Mouse (Mus musculus): Measurements from ENCODE around the gene Gigyf1.

- TF ChIP-seq CTCF (IDR thresholded peaks at IDR 0.05; ENCODE audit: control insufficient read depth, insufficient read depth, low read length) = no peak
- TF ChIP-seq POLR2A (IDR thresholded peaks at IDR 0.05; ENCODE audit: borderline replicate concordance, control insufficient read depth, low read depth, low read length) = no peak
These were observed 30.7 kb upstream of the Gigyf1 start for GRCm38 (mm10) chr5:137487616-137488015.
